Mouse (Mus musculus) subcutaneous adipose tissue, adult 2 months (tissue): ENCODE measurements around the gene E130208F15Rik. TPM values are rescaled to one million over a fixed set of nuclear protein-coding genes. Genes with fewer than 3 reads are reported as not detected.

Experiments used
- polyA plus RNA-seq: library from polyadenylated mRNA; depleted of rRNA; stranded (reverse); fragments of >200 nt; gene quantifications from 2 replicates; pipeline ENCODE4 v1.2.3, GENCODE M21; 2012; ENCODE audit warnings: low replicate concordance; rRNA removed

E130208F15Rik gene
- 0.53 and 0.66 TPM in 2 replicates for polyA plus RNA-seq

DNA sequence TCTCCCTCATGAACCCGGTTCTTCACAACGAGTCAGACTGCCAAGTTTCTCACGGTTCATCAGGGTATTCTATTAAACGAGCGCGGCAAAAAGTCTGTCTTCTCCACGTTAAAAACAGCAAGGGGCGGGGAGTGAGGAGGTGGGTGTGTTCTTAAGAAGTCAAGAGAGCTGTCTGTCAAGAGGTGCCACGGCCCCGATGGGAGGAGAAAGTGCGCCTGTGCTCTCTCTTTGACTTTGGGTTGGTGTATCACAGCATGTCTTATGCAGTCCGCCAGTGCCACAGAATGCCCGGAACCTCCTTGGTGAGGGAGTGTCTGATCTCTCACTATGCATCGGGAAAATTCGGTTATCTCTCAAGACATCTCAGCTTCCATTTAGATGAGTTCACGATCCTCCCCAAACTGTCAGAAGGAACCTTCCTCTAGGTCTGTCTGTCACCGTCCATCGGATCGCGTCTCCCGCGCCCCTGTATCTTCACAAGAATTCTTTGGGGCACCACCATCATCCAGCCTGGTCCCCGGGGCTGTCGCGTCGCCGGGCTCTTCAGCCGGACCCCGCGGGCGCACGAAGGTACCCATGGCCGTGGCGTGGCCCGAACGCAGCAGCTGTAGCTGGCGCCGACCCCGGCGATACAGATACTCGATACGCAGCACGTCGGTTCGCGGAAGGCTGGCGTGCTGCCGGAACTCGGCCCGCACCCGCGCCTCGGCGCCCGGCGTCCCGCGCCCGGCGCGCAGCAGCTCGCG lies at the start of gene E130208F15Rik:
TSS of gene E130208F15Rik (plus strand) at position 202 of the 746 bp plus-strand sequence.

DNA sequence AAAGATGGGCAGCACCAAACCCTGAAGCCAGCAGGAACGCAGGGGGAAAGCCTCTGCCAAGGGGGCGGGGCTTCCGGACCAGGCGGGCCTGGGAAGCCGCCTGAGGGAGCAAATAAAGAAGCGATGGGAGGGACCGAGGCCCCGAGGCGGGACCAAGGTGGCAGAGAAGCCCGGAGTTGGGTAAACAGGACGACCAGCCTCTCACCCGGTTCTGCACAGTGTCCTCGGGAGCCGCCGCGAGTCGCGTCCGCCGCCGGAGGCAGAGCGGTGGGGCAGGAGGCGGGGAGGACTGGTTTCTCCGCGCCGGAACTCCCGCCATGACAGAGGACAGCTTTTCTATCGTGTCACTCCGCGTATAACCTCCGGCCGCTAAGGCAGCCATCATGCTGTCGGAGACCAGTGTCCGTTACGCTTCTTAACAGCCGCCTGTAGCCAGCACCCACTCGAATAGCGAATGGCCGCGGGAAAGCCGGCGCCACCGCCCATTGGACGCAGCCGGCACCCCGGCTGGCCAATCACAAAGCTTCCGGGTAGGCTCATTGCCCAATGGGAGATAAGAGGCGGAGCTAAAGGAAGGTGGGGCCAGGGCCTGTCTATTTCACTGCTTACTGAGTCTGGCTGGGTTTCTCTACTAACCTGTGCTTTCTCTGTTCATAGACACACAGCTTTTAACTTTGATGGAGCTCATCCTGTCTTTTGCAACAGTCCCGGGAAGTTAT lies 41.4 kb upstream of the E130208F15Rik start, which contains the start of the genes Thap8 and Wdr62:
TSS of gene Thap8 (plus strand) at position 144 of the 719 bp plus-strand sequence.
TSS of gene Wdr62 (minus strand) at position 469 of the 719 bp plus-strand sequence.

DNA sequence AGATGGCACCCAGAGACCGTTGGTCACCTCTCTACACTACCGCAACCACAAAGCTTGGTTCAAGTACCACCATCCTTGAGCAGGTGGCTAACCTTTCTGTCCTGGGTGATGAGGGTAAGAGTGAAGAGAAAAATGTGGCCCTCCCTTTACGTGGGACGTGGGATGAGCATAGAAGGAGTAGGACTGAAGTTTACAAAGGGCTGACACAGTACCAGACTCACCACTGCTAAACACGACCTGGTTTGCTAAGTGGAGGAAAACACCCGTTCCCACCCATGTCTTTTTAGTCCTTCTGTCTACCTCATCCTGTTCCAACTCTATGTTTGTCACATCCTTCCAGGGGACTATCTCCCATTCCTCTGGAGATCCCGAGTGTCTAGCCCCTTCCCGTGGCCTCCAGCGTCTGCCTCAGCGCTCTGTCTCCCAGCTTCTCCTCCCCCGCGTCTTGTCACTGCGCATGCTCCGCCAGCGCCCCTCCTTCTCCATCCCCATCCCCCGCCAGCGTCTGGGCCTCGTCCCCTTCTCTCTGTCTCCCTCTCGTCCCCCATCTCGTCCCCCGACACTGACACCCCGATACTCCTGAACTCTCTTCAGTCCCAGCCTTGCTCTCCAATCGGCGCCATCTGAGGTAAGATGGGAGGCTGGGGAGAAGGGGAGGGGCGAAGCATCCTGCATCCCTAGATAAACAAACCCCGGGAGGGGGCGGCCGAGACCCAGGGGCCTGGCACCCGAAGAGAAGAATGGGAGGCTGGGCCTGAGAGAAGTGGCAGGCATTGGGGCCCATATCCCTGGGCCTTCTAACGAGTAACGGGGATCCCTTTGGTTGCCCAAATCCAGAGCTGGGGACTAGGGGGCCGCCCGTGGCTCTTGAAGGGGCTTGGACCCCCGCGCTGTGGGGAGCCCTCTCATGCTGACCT lies 30.1 kb upstream of the E130208F15Rik start, which contains the start of gene Clip3:
TSS of gene Clip3 (plus strand) at position 514 of the 917 bp plus-strand sequence.

DNA sequence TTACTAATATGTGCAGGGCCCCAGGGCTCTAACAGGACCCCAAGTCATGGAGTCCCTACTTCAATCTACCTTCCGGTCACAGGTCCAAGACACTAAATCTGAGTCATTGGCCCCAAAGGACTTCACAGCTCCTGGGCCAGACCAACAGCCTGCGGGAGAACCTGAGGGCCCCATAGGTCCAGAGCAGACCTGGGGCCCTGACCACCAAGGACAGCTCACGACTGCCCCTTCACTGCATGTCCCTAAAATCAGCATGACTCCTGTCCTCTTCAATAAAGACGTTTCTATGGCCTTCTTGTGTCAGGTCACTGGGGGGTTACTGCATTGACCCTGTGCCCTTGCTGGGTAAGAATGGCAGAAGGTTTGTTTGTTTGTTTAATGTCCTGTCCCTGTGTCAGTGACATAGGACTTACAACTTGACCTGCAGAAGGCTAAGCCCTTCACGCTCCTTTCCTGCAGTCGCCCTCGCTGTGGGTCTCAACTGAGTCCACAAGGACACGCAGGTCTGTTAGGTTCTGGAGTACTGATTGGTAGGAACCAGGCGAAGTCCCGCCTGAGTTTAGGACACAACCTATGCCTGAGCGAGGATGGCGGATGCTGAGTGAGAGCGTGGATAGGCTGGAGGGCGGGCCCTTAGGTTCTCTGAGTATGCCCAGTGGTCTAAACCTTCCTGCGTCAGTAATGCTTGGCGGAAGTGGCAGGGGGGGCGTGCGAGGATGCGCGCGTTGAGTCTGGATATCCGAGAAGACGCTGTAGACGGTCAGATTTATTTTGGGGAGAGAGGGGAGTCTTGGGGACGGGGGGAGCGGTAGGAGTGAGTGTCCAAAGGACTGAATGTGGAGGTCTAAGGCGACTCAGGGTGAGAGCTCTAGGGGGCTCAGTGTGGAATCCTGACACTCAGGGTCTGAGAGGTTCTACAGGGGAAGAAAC lies 13.2 kb upstream of the E130208F15Rik start, which contains the start of gene Alkbh6:
TSS of gene Alkbh6 (plus strand) at position 642 of the 930 bp plus-strand sequence.

DNA sequence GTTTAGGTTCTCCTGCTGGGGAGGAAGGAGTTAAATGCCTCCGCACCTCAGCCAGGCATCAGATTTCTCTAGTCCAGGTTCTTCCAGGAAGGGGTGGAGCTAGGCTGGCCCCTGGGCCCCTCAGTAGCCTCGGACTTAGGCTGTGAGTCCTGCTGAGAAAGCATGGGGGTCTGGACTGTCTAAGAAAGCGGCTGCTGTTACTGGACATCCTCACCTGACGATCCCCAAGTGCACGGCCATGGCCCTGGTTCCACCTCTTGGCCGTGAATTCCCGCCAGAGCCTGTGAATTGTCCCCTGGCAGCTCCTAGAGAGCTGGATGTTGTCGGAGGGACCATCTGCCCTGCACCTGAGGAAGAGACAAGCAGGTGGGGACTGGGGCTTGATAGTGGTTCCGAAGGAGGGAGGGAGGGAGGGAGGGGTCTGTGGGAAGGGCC lies 6.8 kb upstream of the E130208F15Rik start, which contains the start of gene Syne4:
TSS of gene Syne4 (plus strand) at position 87 of the 435 bp plus-strand sequence.

DNA sequence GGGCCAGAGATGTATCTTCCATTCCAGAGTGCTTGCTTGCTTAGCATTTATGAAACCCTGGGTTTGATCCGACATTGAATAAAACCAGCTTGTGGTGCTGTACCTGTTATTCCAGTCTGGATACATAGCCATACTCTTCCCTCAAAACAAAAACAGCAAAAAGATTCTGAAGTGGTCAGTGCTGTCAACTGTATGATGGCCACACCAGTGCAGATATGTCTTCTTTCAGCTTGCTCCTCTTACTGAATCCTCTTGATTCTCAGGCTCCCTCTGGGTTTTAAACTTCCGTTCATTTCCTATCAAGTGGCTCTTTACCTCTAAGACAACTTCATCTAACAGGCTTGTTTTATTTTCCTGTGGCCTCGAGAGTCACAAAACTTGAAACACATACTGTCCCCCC lies 2.3 kb downstream of the E130208F15Rik start, which contains the start of gene Sdhaf1:
TSS of gene Sdhaf1 (minus strand) at position 101 of the 400 bp plus-strand sequence.

DNA sequence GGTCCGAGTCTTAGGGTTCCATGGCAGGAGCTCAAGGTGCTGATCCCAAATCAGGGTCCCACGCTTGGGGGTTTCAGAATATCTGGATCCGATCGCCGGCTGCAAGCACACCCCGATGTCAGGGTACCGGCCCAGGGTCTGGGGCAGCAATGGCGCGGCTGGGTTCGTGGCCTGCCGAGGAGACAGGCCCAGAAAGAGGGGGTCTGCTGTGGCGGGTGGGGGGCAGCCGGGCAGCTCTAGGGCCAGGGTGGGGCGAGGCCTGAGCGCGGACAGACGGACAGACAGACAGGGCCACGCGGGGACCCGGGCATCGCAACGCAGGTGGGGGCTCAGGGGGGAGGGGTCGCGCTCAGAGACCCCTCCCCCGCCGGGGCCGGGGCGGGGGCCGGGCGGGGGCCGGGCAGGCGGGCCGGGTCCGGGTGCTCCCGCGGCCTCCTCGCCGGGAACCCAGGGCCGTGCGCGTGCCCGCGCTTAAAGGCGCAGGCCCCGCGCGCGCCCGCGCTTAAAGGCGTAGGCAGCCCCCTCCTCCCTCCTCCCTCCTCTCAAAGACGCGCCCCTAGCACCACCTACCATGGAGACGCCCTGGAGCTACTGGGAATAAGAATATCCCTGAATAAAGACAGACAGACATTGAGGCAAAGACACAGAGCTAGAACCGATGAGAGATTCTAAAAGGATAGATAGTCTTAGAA lies 41.3 kb downstream of the E130208F15Rik start, which contains the start of gene Lrfn3:
TSS of gene Lrfn3 (minus strand) at position 121 of the 692 bp plus-strand sequence.

Other genes starting within 250 kb of the E130208F15Rik start
- gene Zfp82, start 248.8 kb upstream of the E130208F15Rik start, polyA plus RNA-seq = 0.56 and 1.2 TPM in 2 replicates
- gene Gm26920, start 231.3 kb upstream of the E130208F15Rik start, polyA plus RNA-seq = not detected in 2 replicates
- 0.97 and 5.5 TPM in 2 replicates for gene Zfp566, start 231.2 kb upstream of the E130208F15Rik start, polyA plus RNA-seq
- gene Zfp260, start 227.0 kb upstream of the E130208F15Rik start, polyA plus RNA-seq = 17.7 and 38.2 TPM in 2 replicates
- 1.5 and 4.0 TPM in 2 replicates for gene Zfp382, start 199.8 kb upstream of the E130208F15Rik start, polyA plus RNA-seq
- gene Zfp146, start 152.0 kb upstream of the E130208F15Rik start, polyA plus RNA-seq = 13.9 and 30.8 TPM in 2 replicates
- gene Cox7a1, start 137.6 kb upstream of the E130208F15Rik start, polyA plus RNA-seq = 28.7 and 105 TPM in 2 replicates
- 1,243 TPM in 2 replicates for gene Capns1, start 122.9 kb upstream of the E130208F15Rik start, polyA plus RNA-seq
- 106 and 146 TPM in 2 replicates for gene Polr2i, start 89.8 kb upstream of the E130208F15Rik start, polyA plus RNA-seq
- 52.0 and 53.0 TPM in 2 replicates for gene Tbcb, start 89.5 kb upstream of the E130208F15Rik start, polyA plus RNA-seq
- not detected in 2 replicates for gene Ovol3, start 86.0 kb upstream of the E130208F15Rik start, polyA plus RNA-seq
- 0.87 and 1.5 TPM in 2 replicates for gene Thap8, start 41.6 kb upstream of the E130208F15Rik start, polyA plus RNA-seq
- gene Wdr62, start 41.3 kb upstream of the E130208F15Rik start, polyA plus RNA-seq = 26.2 and 55.0 TPM in 2 replicates
- 15.8 and 61.6 TPM in 2 replicates for gene Clip3, start 30.0 kb upstream of the E130208F15Rik start, polyA plus RNA-seq
- gene Alkbh6, start 13.0 kb upstream of the E130208F15Rik start, polyA plus RNA-seq = 96.6 and 120 TPM in 2 replicates
- 2.6 and 34.1 TPM in 2 replicates for gene Syne4, start 6.9 kb upstream of the E130208F15Rik start, polyA plus RNA-seq
- 14.7 and 20.6 TPM in 2 replicates for gene Sdhaf1, start 2.2 kb downstream of the E130208F15Rik start, polyA plus RNA-seq
- gene Lrfn3, start 41.0 kb downstream of the E130208F15Rik start, polyA plus RNA-seq = 3.1 and 19.7 TPM in 2 replicates
- gene Tyrobp, start 92.0 kb downstream of the E130208F15Rik start, polyA plus RNA-seq = 182 and 372 TPM in 2 replicates
- 11.1 and 15.3 TPM in 2 replicates for gene Hcst, start 98.1 kb downstream of the E130208F15Rik start, polyA plus RNA-seq
- 3.1 and 5.5 TPM in 2 replicates for gene Nfkbid, start 100.0 kb downstream of the E130208F15Rik start, polyA plus RNA-seq
- gene Aplp1, start 123.8 kb downstream of the E130208F15Rik start, polyA plus RNA-seq = 2.5 and 7.0 TPM in 2 replicates
- gene Kirrel2, start 135.9 kb downstream of the E130208F15Rik start, polyA plus RNA-seq = not detected in 2 replicates
- not detected in 2 replicates for gene Nphs1, start 136.6 kb downstream of the E130208F15Rik start, polyA plus RNA-seq
- gene Prodh2, start 171.9 kb downstream of the E130208F15Rik start, polyA plus RNA-seq = not detected in 2 replicates
- gene Arhgap33, start 213.3 kb downstream of the E130208F15Rik start, polyA plus RNA-seq = 7.3 and 17.1 TPM in 2 replicates
- gene Hspb6, start 230.4 kb downstream of the E130208F15Rik start, polyA plus RNA-seq = 65.4 and 90.8 TPM in 2 replicates
- gene Proser3, start 230.6 kb downstream of the E130208F15Rik start, polyA plus RNA-seq = 4.1 and 17.2 TPM in 2 replicates
- 32.9 and 36.6 TPM in 2 replicates for gene Lin37, start 238.1 kb downstream of the E130208F15Rik start, polyA plus RNA-seq
- 56.7 and 69.3 TPM in 2 replicates for gene U2af1l4, start 241.6 kb downstream of the E130208F15Rik start, polyA plus RNA-seq
- 1.4 and 3.1 TPM in 2 replicates for gene Gm49396, start 241.6 kb downstream of the E130208F15Rik start, polyA plus RNA-seq
- gene Psenen, start 241.9 kb downstream of the E130208F15Rik start, polyA plus RNA-seq = 135 and 167 TPM in 2 replicates
- gene Igflr1, start 243.7 kb downstream of the E130208F15Rik start, polyA plus RNA-seq = 3.8 and 6.8 TPM in 2 replicates